Mouse (Mus musculus): ENCODE measurements at regions not wholly inside any gene's neighbourhood (a gene's known extent, or its start where the extent isn't known, plus 50 kb on each side); places are given as distances from the start of the nearest gene placed in this dataset.
A peak's percentile ranks its signal among the peaks of the same experiment; 100 is the strongest.

GRCm38 (mm10) chr10:9095163-9095562 is 209.3 kb upstream of the Sash1 start:
- no peak for DNase-seq (ENCODE audit: low spot score)
- intact Hi-C loops (cut with DNase I) = no loop called here

GRCm38 (mm10) chr10:9092237-9092885 is 206.5 kb upstream of the Sash1 start:
- intact Hi-C loops (cut with DNase I) = no loop called here
- DNase-seq (ENCODE audit: low spot score) = peak; percentile 17

- DNase-seq (ENCODE audit: low spot score) = no peak
- intact Hi-C loops (cut with DNase I) = no loop called here
Observed at GRCm38 (mm10) chr10:9090961-9091360, 205.1 kb upstream of the Sash1 start.

GRCm38 (mm10) chr10:9087871-9088270 is 202.0 kb upstream of the Sash1 start:
- intact Hi-C loops (cut with DNase I) = no loop called here
- DNase-seq (ENCODE audit: low spot score) = no peak

- no peak for DNase-seq (ENCODE audit: low spot score)
- intact Hi-C loops (cut with DNase I) = no loop called here
Observed at GRCm38 (mm10) chr10:9087171-9087570, 201.3 kb upstream of the Sash1 start.

- intact Hi-C loops (cut with DNase I) = no loop called here
Observed at GRCm38 (mm10) chr10:9086666-9087065, 200.8 kb upstream of the Sash1 start.

GRCm38 (mm10) chr10:9085441-9085840 is 199.6 kb upstream of the Sash1 start:
- DNase-seq (ENCODE audit: low spot score) = no peak
- intact Hi-C loops (cut with DNase I) = no loop called here

More at GRCm38 (mm10) chr10:9086666-9087065, 200.8 kb upstream of the Sash1 start:
- no peak for DNase-seq (ENCODE audit: low spot score)

GRCm38 (mm10) chr10:9074916-9075315 is 189.0 kb upstream of the Sash1 start:
- intact Hi-C loops (cut with DNase I) = loop anchor here (5.0 kb wide), 2 partner anchors 283 to 602 kb away; partner anchors contain the start of gene Samd5
- DNase-seq (ENCODE audit: low spot score) = no peak

GRCm38 (mm10) chr10:9071630-9072029 is 185.8 kb upstream of the Sash1 start:
- intact Hi-C loops (cut with DNase I) = loop anchor here (5.0 kb wide), 2 partner anchors 279 to 606 kb away; partner anchors contain the start of gene Samd5
- no peak for DNase-seq (ENCODE audit: low spot score)

GRCm38 (mm10) chr10:9069608-9070190 is 183.8 kb upstream of the Sash1 start:
- intact Hi-C loops (cut with DNase I) = loop anchor here (5.0 kb wide), 2 partner anchors 277 to 608 kb away; partner anchors contain the start of gene Samd5
- DNase-seq (ENCODE audit: low spot score) = no peak

GRCm38 (mm10) chr10:9066566-9066965 is 180.7 kb upstream of the Sash1 start:
- intact Hi-C loops (cut with DNase I) = no loop called here
- DNase-seq (ENCODE audit: low spot score) = no peak

GRCm38 (mm10) chr10:9061979-9062378 is 176.1 kb upstream of the Sash1 start:
- DNase-seq (ENCODE audit: low spot score) = no peak
- intact Hi-C loops (cut with DNase I) = no loop called here

GRCm38 (mm10) chr10:9055274-9055673 is 169.4 kb upstream of the Sash1 start:
- intact Hi-C loops (cut with DNase I) = loop anchor here (5.0 kb wide), 1 partner anchor 522 kb away; no protein-coding TSS in a partner anchor
- DNase-seq (ENCODE audit: low spot score) = no peak

- no peak for DNase-seq (ENCODE audit: low spot score)
- intact Hi-C loops (cut with DNase I) = loop anchor here (1.0 to 2.0 kb wide), 2 partner anchors 624 to 701 kb away; no protein-coding TSS in a partner anchor
Observed at GRCm38 (mm10) chr10:9053371-9053770, 167.5 kb upstream of the Sash1 start.

- no peak for DNase-seq (ENCODE audit: low spot score)
- intact Hi-C loops (cut with DNase I) = no loop called here
Observed at GRCm38 (mm10) chr10:9047341-9047740, 161.5 kb upstream of the Sash1 start.

- DNase-seq (ENCODE audit: low spot score) = no peak
- intact Hi-C loops (cut with DNase I) = no loop called here
Observed at GRCm38 (mm10) chr10:9044746-9045370, 159.0 kb upstream of the Sash1 start.

- DNase-seq (ENCODE audit: low spot score) = no peak
- intact Hi-C loops (cut with DNase I) = no loop called here
Observed at GRCm38 (mm10) chr10:9043507-9043906, 157.6 kb upstream of the Sash1 start.

- intact Hi-C loops (cut with DNase I) = no loop called here
- no peak for DNase-seq (ENCODE audit: low spot score)
Observed at GRCm38 (mm10) chr10:9030486-9030885, 144.6 kb upstream of the Sash1 start.

GRCm38 (mm10) chr10:9029506-9029905 is 143.6 kb upstream of the Sash1 start:
- no peak for DNase-seq (ENCODE audit: low spot score)
- intact Hi-C loops (cut with DNase I) = no loop called here

GRCm38 (mm10) chr10:9027070-9027807 is 141.4 kb upstream of the Sash1 start:
- intact Hi-C loops (cut with DNase I) = no loop called here
- no peak for DNase-seq (ENCODE audit: low spot score)

Data from heart, postnatal 25 days (tissue).